Mouse (Mus musculus): ENCODE measurements around the gene Acoxl.

- TF ChIP-seq CTCF (IDR thresholded peaks at IDR 0.05; ENCODE audit: borderline replicate concordance, insufficient read depth, low read depth, low read length) = no peak
- no peak for TF ChIP-seq POLR2A (IDR thresholded peaks at IDR 0.05; ENCODE audit: borderline replicate concordance, insufficient read depth, low read length)
Observed at GRCm38 (mm10) chr2:128149596-128149995, 310.9 kb downstream of the Acoxl start.
